Mouse (Mus musculus): ENCODE results near the gene Grip2. TPM values are rescaled to one million over a fixed set of nuclear protein-coding genes. Genes with fewer than 3 reads are reported as not detected.

The Grip2 gene
- polyA plus RNA-seq, 1 experiment from 2014 or later, result 0.92 TPM

GRCm38 (mm10) chr6:91745947-91746582 is 81.0 kb downstream of the Grip2 start:
- 49% methylated on average over 7 of the region's 7 CpGs for WGBS
- no peak overlapping the region for H3K4me3 ChIP-seq (replicated peaks)
- no peaks in the 10 kb centered on the region for H3K27me3 ChIP-seq
- no peak overlapping the region for H3K9ac ChIP-seq
- no peaks in the 10 kb centered on the region for H3K9me3 ChIP-seq (replicated peaks)
- peaks cover 86% of the 10 kb centered on the region for H3K36me3 ChIP-seq
- no peak overlapping the region for H3K4me2 ChIP-seq
- peak; percentile 63 for ATAC-seq (replicated peaks; ENCODE audit: low FRiP score)
- peak overlapping the region; percentile 77 for H3K27ac ChIP-seq
- peaks cover 37% of the 10 kb centered on the region for H3K4me1 ChIP-seq

GRCm38 (mm10) chr6:91745246-91745645 is 81.8 kb downstream of the Grip2 start:
- peaks cover 86% of the 10 kb centered on the region for H3K36me3 ChIP-seq
- no peak overlapping the region for H3K4me3 ChIP-seq (replicated peaks)
- H3K9me3 ChIP-seq (replicated peaks), result no peaks in the 10 kb centered on the region
- H3K9ac ChIP-seq, result no peak overlapping the region
- 84% methylated on average over 3 of the region's 3 CpGs for WGBS
- H3K4me2 ChIP-seq, result no peak overlapping the region
- peaks cover 37% of the 10 kb centered on the region for H3K4me1 ChIP-seq
- no peaks in the 10 kb centered on the region for H3K27me3 ChIP-seq
- H3K27ac ChIP-seq, result peak overlapping the region; percentile 77; the same call in 1 of the 2 replicates
- ATAC-seq (replicated peaks; ENCODE audit: low FRiP score), result no peak

GRCm38 (mm10) chr6:91743886-91744285 is 83.2 kb downstream of the Grip2 start:
- Histone ChIP-seq H3K27me3 (no peaks in the 10 kb centered on the region), H3K9me3 (replicated peaks) (no peaks in the 10 kb centered on the region), H3K27ac (peak overlapping the region; percentile 37; the same call in 1 of the 2 replicates), H3K4me2 (no peak overlapping the region), H3K36me3 (peaks cover 87% of the 10 kb centered on the region), H3K9ac (no peak overlapping the region), H3K4me1 (peaks cover 37% of the 10 kb centered on the region), H3K4me3 (replicated peaks) (no peak overlapping the region)
- ATAC-seq (replicated peaks; ENCODE audit: low FRiP score), result no peak
- WGBS, result 34% methylated on average over 4 of the region's 4 CpGs

GRCm38 (mm10) chr6:91742995-91743394 is 84.1 kb downstream of the Grip2 start:
- Histone ChIP-seq H3K4me1 (peaks cover 40% of the 10 kb centered on the region), H3K4me2 (no peak overlapping the region), H3K4me3 (replicated peaks) (no peak overlapping the region), H3K9me3 (replicated peaks) (no peaks in the 10 kb centered on the region), H3K27ac (peak overlapping the region; percentile 10; the same call in 1 of the 2 replicates), H3K27me3 (no peaks in the 10 kb centered on the region), H3K36me3 (peaks cover 87% of the 10 kb centered on the region), H3K9ac (no peak overlapping the region)
- 86% methylated on average over 8 of the region's 8 CpGs for WGBS
- ATAC-seq (replicated peaks; ENCODE audit: low FRiP score), result no peak

GRCm38 (mm10) chr6:91742466-91742865 is 84.6 kb downstream of the Grip2 start:
- Histone ChIP-seq H3K9ac (no peak overlapping the region), H3K27ac (no peak overlapping the region), H3K4me1 (peaks cover 42% of the 10 kb centered on the region), H3K9me3 (replicated peaks) (no peaks in the 10 kb centered on the region), H3K27me3 (no peaks in the 10 kb centered on the region), H3K4me3 (replicated peaks) (no peak overlapping the region), H3K4me2 (no peak overlapping the region), H3K36me3 (peaks cover 87% of the 10 kb centered on the region)
- 39% methylated on average over 3 of the region's 3 CpGs for WGBS
- ATAC-seq (replicated peaks; ENCODE audit: low FRiP score), result no peak

GRCm38 (mm10) chr6:91741046-91741445 is 86.0 kb downstream of the Grip2 start:
- Histone ChIP-seq H3K4me3 (replicated peaks) (no peak overlapping the region), H3K9me3 (replicated peaks) (no peaks in the 10 kb centered on the region), H3K4me2 (no peak overlapping the region), H3K4me1 (peaks cover 45% of the 10 kb centered on the region), H3K27ac (no peak overlapping the region), H3K27me3 (no peaks in the 10 kb centered on the region), H3K9ac (no peak overlapping the region), H3K36me3 (peaks cover 88% of the 10 kb centered on the region)
- ATAC-seq (replicated peaks; ENCODE audit: low FRiP score), result peak; percentile 20; the same call in 1 of the 2 replicates
- 63% methylated on average over 11 of the region's 11 CpGs for WGBS

GRCm38 (mm10) chr6:91738058-91738457 is 89.0 kb downstream of the Grip2 start:
- ATAC-seq (replicated peaks; ENCODE audit: low FRiP score), result no peak
- no peak overlapping the region for H3K9ac ChIP-seq
- H3K27me3 ChIP-seq, result no peaks in the 10 kb centered on the region
- no peak overlapping the region for H3K4me2 ChIP-seq
- peaks cover 21% of the 10 kb centered on the region for H3K4me1 ChIP-seq
- no peaks in the 10 kb centered on the region for H3K9me3 ChIP-seq (replicated peaks)
- 37% methylated on average over 5 of the region's 5 CpGs for WGBS
- no peak overlapping the region; the same call in 1 of the 2 replicates for H3K27ac ChIP-seq
- no peak overlapping the region for H3K4me3 ChIP-seq (replicated peaks)
- H3K36me3 ChIP-seq, result peaks cover 97% of the 10 kb centered on the region

GRCm38 (mm10) chr6:91737451-91737850 is 89.6 kb downstream of the Grip2 start:
- 89% methylated on average over 7 of the region's 7 CpGs for WGBS
- H3K27ac ChIP-seq, result no peak overlapping the region; the same call in 1 of the 2 replicates
- H3K9me3 ChIP-seq (replicated peaks), result no peaks in the 10 kb centered on the region
- H3K9ac ChIP-seq, result no peak overlapping the region
- H3K4me3 ChIP-seq (replicated peaks), result no peak overlapping the region
- no peaks in the 10 kb centered on the region for H3K27me3 ChIP-seq
- no peak overlapping the region for H3K4me2 ChIP-seq
- H3K36me3 ChIP-seq, result peaks cover 97% of the 10 kb centered on the region
- peaks cover 16% of the 10 kb centered on the region for H3K4me1 ChIP-seq
- ATAC-seq (replicated peaks; ENCODE audit: low FRiP score), result no peak

GRCm38 (mm10) chr6:91736471-91736870 is 90.6 kb downstream of the Grip2 start:
- H3K27me3 ChIP-seq, result no peaks in the 10 kb centered on the region
- H3K4me2 ChIP-seq, result no peak overlapping the region
- no peaks in the 10 kb centered on the region for H3K9me3 ChIP-seq (replicated peaks)
- H3K27ac ChIP-seq, result peak overlapping the region; percentile 66
- WGBS, result 54% methylated on average over 5 of the region's 5 CpGs
- ATAC-seq (replicated peaks; ENCODE audit: low FRiP score), result no peak
- H3K4me3 ChIP-seq (replicated peaks), result no peak overlapping the region
- peaks cover 13% of the 10 kb centered on the region for H3K4me1 ChIP-seq
- H3K9ac ChIP-seq, result no peak overlapping the region
- peaks cover 96% of the 10 kb centered on the region for H3K36me3 ChIP-seq

GRCm38 (mm10) chr6:91732138-91732537 is 94.9 kb downstream of the Grip2 start:
- H3K27ac ChIP-seq, result no peak overlapping the region
- no peaks in the 10 kb centered on the region for H3K27me3 ChIP-seq
- H3K9ac ChIP-seq, result no peak overlapping the region
- peaks cover 95% of the 10 kb centered on the region for H3K36me3 ChIP-seq
- no peaks in the 10 kb centered on the region for H3K9me3 ChIP-seq (replicated peaks)
- ATAC-seq (replicated peaks; ENCODE audit: low FRiP score), result no peak
- WGBS, result 90% methylated on average over 11 of the region's 11 CpGs
- no peak overlapping the region for H3K4me3 ChIP-seq (replicated peaks)
- no peak overlapping the region for H3K4me2 ChIP-seq
- peaks cover 34% of the 10 kb centered on the region for H3K4me1 ChIP-seq

GRCm38 (mm10) chr6:91729677-91730127 is 97.3 kb downstream of the Grip2 start:
- Histone ChIP-seq H3K4me1 (peaks cover 29% of the 10 kb centered on the region), H3K36me3 (peaks cover 93% of the 10 kb centered on the region), H3K4me3 (replicated peaks) (no peak overlapping the region), H3K27ac (peak overlapping the region; percentile 82), H3K4me2 (no peak overlapping the region), H3K27me3 (no peaks in the 10 kb centered on the region), H3K9ac (0 out of 2 replicates have a peak overlapping the region, but pooled peaks have one; percentile 0), H3K9me3 (replicated peaks) (no peaks in the 10 kb centered on the region)
- peak; percentile 71; the same call in 1 of the 2 replicates for ATAC-seq (replicated peaks; ENCODE audit: low FRiP score)
- WGBS, result 17% methylated on average over 12 of the region's 12 CpGs

- Histone ChIP-seq H3K9me3 (replicated peaks) (no peaks in the 10 kb centered on the region), H3K9ac (0 out of 2 replicates have a peak overlapping the region, but pooled peaks have one; percentile 0), H3K27ac (peak overlapping the region; percentile 82), H3K4me3 (replicated peaks) (no peak overlapping the region), H3K4me2 (no peak overlapping the region), H3K27me3 (no peaks in the 10 kb centered on the region), H3K36me3 (peaks cover 93% of the 10 kb centered on the region), H3K4me1 (peaks cover 29% of the 10 kb centered on the region)
- ATAC-seq (replicated peaks; ENCODE audit: low FRiP score), result peak; percentile 50; the same call in 1 of the 2 replicates
- WGBS, result 34% methylated on average over 6 of the region's 6 CpGs
These were observed 98.0 kb downstream of the Grip2 start for GRCm38 (mm10) chr6:91728939-91729619.

All from kidney, embryonic 15.5 days (tissue).